Mouse (Mus musculus): Measurements from ENCODE around the gene Mettl9. TPM values are rescaled to one million over a fixed set of nuclear protein-coding genes. Genes with fewer than 3 reads are reported as not detected.

The Mettl9 gene
- polyA plus RNA-seq, 1 experiment from 2014 or later, result 297 TPM

Other genes with a start within 250 kb of the Mettl9 start
- gene Gm5737, start 222.1 kb upstream of the Mettl9 start, polyA plus RNA-seq (2014; fragmentation: Nextera tagmentation; extraction: Ambion mirVana), result not detected in 2 replicates
- 9.6 and 12.0 TPM in 2 replicates for gene Eef2k, start 191.6 kb upstream of the Mettl9 start, polyA plus RNA-seq (2014; fragmentation: Nextera tagmentation; extraction: Ambion mirVana)
- gene Polr3e, start 116.7 kb upstream of the Mettl9 start, polyA plus RNA-seq (2014; fragmentation: Nextera tagmentation; extraction: Ambion mirVana), result 23.8 and 29.3 TPM in 2 replicates
- 14.0 and 16.2 TPM in 2 replicates for gene Cdr2, start 52.1 kb upstream of the Mettl9 start, polyA plus RNA-seq (2014; fragmentation: Nextera tagmentation; extraction: Ambion mirVana)
- gene Mfsd13b, start 51.9 kb upstream of the Mettl9 start, polyA plus RNA-seq (2014; fragmentation: Nextera tagmentation; extraction: Ambion mirVana), result 0.14 and 0.35 TPM in 2 replicates
- gene Igsf6, start 40.1 kb downstream of the Mettl9 start, polyA plus RNA-seq (2014; fragmentation: Nextera tagmentation; extraction: Ambion mirVana), result 1.0 and 1.1 TPM in 2 replicates
- gene Otoa, start 47.2 kb downstream of the Mettl9 start, polyA plus RNA-seq (2014; fragmentation: Nextera tagmentation; extraction: Ambion mirVana), result 0.04 TPM in 1 of 2 replicates, not detected in the other